Mouse (Mus musculus) MEL-GATA-1-ER (cell line): Measurements from ENCODE around the gene Tgfbi.

ENCODE experiments used
- DNase-seq: peaks from one replicate; pipeline ENCODE4 v3.0.0-alpha.2; 2012; ENCODE audit warnings: low read depth; ENCODE audit errors: extremely low read depth

Tgfbi gene

DNA sequence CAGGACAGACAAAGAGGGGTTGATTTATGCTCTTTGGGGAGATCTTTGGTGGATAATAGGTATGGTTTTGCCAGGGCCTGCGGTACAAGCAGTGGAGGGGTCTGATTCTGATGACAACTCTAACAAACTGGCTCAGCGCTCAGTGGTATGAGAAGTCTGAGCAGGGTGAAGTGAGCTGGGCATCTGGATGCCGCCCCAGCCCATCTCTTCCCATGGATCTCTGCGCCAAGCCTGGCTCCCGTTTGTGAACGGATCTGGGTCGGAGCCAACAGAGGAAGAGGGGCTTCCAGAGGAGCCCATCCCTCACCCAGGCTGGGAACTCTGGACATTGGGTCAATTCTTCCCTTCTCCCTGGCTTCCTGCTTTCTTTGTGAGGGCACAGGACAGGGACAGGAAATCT, 74.0 kb downstream of the Tgfbi start:
- DNase-seq, result no peak
